Mouse (Mus musculus) brain, adult 2 months (tissue): ENCODE measurements at regions not wholly inside any gene's neighbourhood (a gene's known extent, or its start where the extent isn't known, plus 50 kb on each side); places are given as distances from the start of the nearest gene placed in this dataset.
"Not testable (repeated sequence)": the region's sequence is repeated elsewhere in the genome, so short reads cannot be mapped to it uniquely, and the experiment has no call there.

Experiments used
- DNase-seq: peaks from one replicate; pipeline ENCODE4 v3.0.0; 2011; ENCODE audit warnings: low read depth, low spot score

- DNase-seq, result peak; percentile 26
These were observed 56.7 kb upstream of the Med4 start for GRCm38 (mm10) chr14:73453164-73453563.

GRCm38 (mm10) chr14:73452321-73453082 lies 57.3 kb upstream of the Med4 start:
- DNase-seq, result no peak

GRCm38 (mm10) chr14:73451291-73452045 lies 58.4 kb upstream of the Med4 start:
- DNase-seq, result no peak

- DNase-seq, result peak; percentile 17
These were observed 59.8 kb upstream of the Med4 start for GRCm38 (mm10) chr14:73449901-73450495.

GRCm38 (mm10) chr14:73449111-73449510 lies 60.7 kb upstream of the Med4 start:
- peak; percentile 24 for DNase-seq

GRCm38 (mm10) chr14:73445508-73446256 lies 60.6 kb upstream of the Itm2b start:
- peak; percentile 23 for DNase-seq

- no peak for DNase-seq
These were observed 59.6 kb upstream of the Itm2b start for GRCm38 (mm10) chr14:73444733-73445132.

- peak; percentile 46 for DNase-seq
These were observed 57.0 kb upstream of the Itm2b start for GRCm38 (mm10) chr14:73441951-73442716.

GRCm38 (mm10) chr14:73441206-73441950 lies 56.3 kb upstream of the Itm2b start:
- DNase-seq, result not testable (repeated sequence)

GRCm38 (mm10) chr14:73439802-73440309 lies 54.8 kb upstream of the Itm2b start:
- no peak for DNase-seq

GRCm38 (mm10) chr14:73435839-73436238 lies 50.8 kb upstream of the Itm2b start:
- no peak for DNase-seq
